In genomic region chr8:47706746-47707145, GRCm38 (mm10) we compare ENCODE assay signal across 23 mouse cellular contexts. TPM values are rescaled to one million over a fixed set of nuclear protein-coding genes. Genes with fewer than 3 reads are reported as not detected.
DNase-seq lines count a peak whose midpoint lies in the region; ATAC-seq and TF ChIP-seq lines count a peak whose summit lies in the region.
"Had no signal": no experiment of that assay in that cellular context is flagged by ENCODE, and none has a peak within 500 bp of the region (broad histone marks: within the 10 kb centered on the region; RNA-seq: fewer than 3 reads in every experiment).

No protein-coding gene starts in this region.

- H3K9ac ChIP-seq in kidney, embryonic 16.5 days (replicated peaks; ENCODE audit: low read length), result no peak overlapping the region
- H3K9ac ChIP-seq in liver, postnatal 0 days (replicated peaks), result 0 out of 2 replicates have a peak overlapping the region, but pooled peaks have one; percentile 26
- H3K9ac ChIP-seq: hindbrain, embryonic 15.5 days; neural tube, embryonic 15.5 days had no signal

- H3K4me3 ChIP-seq in kidney, adult 2 months (ENCODE audit: insufficient read depth, low read depth, low read length), result no peak overlapping the region
- H3K4me3 ChIP-seq in kidney, embryonic 16.5 days (ENCODE audit: low read length), result no peak overlapping the region
- no peak overlapping the region for H3K4me3 ChIP-seq in liver, postnatal 0 days (ENCODE audit: low read depth, low read length)
- H3K4me3 ChIP-seq: hindbrain, embryonic 15.5 days; myocyte; neural tube, embryonic 15.5 days had no signal

- ATAC-seq in kidney, embryonic 16.5 days (ENCODE audit: low FRiP score, low TSS enrichment), result no peak
- peak; percentile 88 for ATAC-seq in liver, postnatal 0 days
- ATAC-seq in CD4-positive, CD25-positive, alpha-beta regulatory T cell, adult 4 months, result no peak

- no peaks in the 10 kb centered on the region for H3K9me3 ChIP-seq in kidney, embryonic 16.5 days (ENCODE audit: low read length)
- no peaks in the 10 kb centered on the region for H3K9me3 ChIP-seq in liver, postnatal 0 days (ENCODE audit: low read length)
- H3K9me3 ChIP-seq: hindbrain, embryonic 15.5 days; neural tube, embryonic 15.5 days had no signal

- peak overlapping the region; percentile 56 for H3K27ac ChIP-seq in kidney, adult 2 months (ENCODE audit: insufficient read depth, low read depth, low read length)
- no peak overlapping the region for H3K27ac ChIP-seq in kidney, embryonic 16.5 days (ENCODE audit: low read length)
- H3K27ac ChIP-seq in liver, postnatal 0 days (ENCODE audit: low read depth), result peak overlapping the region; percentile 87
- H3K27ac ChIP-seq: hindbrain, embryonic 15.5 days; macrophage; neural tube, embryonic 15.5 days had no signal

- H3K27me3 ChIP-seq in kidney, adult 2 months (replicated peaks; ENCODE audit: control insufficient read depth, insufficient read depth, low read length), result no peaks in the 10 kb centered on the region
- H3K27me3 ChIP-seq in kidney, embryonic 16.5 days (ENCODE audit: insufficient read depth, low read length), result no peaks in the 10 kb centered on the region
- H3K27me3 ChIP-seq in liver, postnatal 0 days (ENCODE audit: insufficient read depth, low read length), result no peaks in the 10 kb centered on the region
- H3K27me3 ChIP-seq: hindbrain, embryonic 15.5 days; neural tube, embryonic 15.5 days had no signal

- DNase-seq in kidney, adult 2 months, result peak; percentile 82
- DNase-seq in kidney, adult 8-10 months, result peak; percentile 64 to 65
- peak; percentile 22 for DNase-seq in liver
- peak; percentile 36 for DNase-seq in liver, postnatal 0 days
- DNase-seq in gastrocnemius, adult 18-20 months (ENCODE audit: low spot score), result no peak
- DNase-seq in left cerebral cortex, adult 9 months (ENCODE audit: low spot score in 2 of 2), result no peak
- DNase-seq: adrenal gland, postnatal 25 days; cerebellum, adult 18-20 months; gastrocnemius, postnatal 36 days; heart, postnatal 14 days; layer of hippocampus, postnatal 36 days; left cerebral cortex, postnatal 4 days; lung, adult 2 months; midbrain, embryonic 14.5 days; right cerebral cortex, postnatal 25 days; thymus, adult 18-20 months had no signal

- H3K4me1 ChIP-seq in kidney, adult 2 months (ENCODE audit: control insufficient read depth, insufficient read depth, low read length), result peaks cover 12% of the 10 kb centered on the region; the same call in 1 of the 2 replicates
- no peaks in the 10 kb centered on the region for H3K4me1 ChIP-seq in kidney, embryonic 16.5 days (ENCODE audit: insufficient read depth, low read length)
- peaks cover 19% of the 10 kb centered on the region for H3K4me1 ChIP-seq in liver, postnatal 0 days (ENCODE audit: insufficient read depth)

- peaks cover 4% of the 10 kb centered on the region; the same call in 1 of the 2 replicates for H3K36me3 ChIP-seq in kidney, adult 2 months (ENCODE audit: control insufficient read depth, insufficient read depth, low read length)
- H3K36me3 ChIP-seq in kidney, embryonic 16.5 days (ENCODE audit: insufficient read depth, low read length), result peaks cover 28% of the 10 kb centered on the region
- peaks cover 27% of the 10 kb centered on the region for H3K36me3 ChIP-seq in liver, postnatal 0 days (replicated peaks; ENCODE audit: insufficient read depth, low read length)

- WGBS in kidney, adult 2 months, result 63% methylated on average over 8 of the region's 8 CpGs
- 94% methylated on average over 8 of the region's 8 CpGs for WGBS in kidney, embryonic 16.5 days
- 65% methylated on average over 8 of the region's 8 CpGs for WGBS in liver, postnatal 0 days (ENCODE audit: insufficient replicate concordance)

- no peak overlapping the region for H3K4me2 ChIP-seq in kidney, embryonic 16.5 days (replicated peaks; ENCODE audit: low read depth, low read length)
- H3K4me2 ChIP-seq in liver, postnatal 0 days (ENCODE audit: low read depth, low read length), result peak overlapping the region; percentile 42; the same call in 1 of the 2 replicates
- H3K4me2 ChIP-seq: heart, embryonic 11.5 days; hindbrain, embryonic 15.5 days; neural tube, embryonic 15.5 days had no signal

- no peak for TF ChIP-seq CTCF in kidney, adult 2 months (conservative IDR thresholded peaks at IDR 0.05; ENCODE audit: insufficient read depth, insufficient read length, low read depth, low read length)
- TF ChIP-seq CTCF in liver, postnatal 0 days (IDR thresholded peaks at IDR 0.05; ENCODE audit: low read depth), result no peak

- peak; percentile 51; the same call in 1 of the 2 replicates for TF ChIP-seq EP300 in liver, postnatal 0 days (IDR thresholded peaks at IDR 0.05; ENCODE audit: low read depth)

- no peak for TF ChIP-seq POLR2A in kidney, adult 2 months (IDR thresholded peaks at IDR 0.05; ENCODE audit: low read depth, low read length)

RNA-seq across cellular contexts. Expression of gene Cdkn2aip, which starts 7.0 kb away (rescaled TPM):
- polyA plus RNA-seq in kidney, adult 2 months (2012; rRNA removed), result 3.9 and 6.3 TPM in 2 replicates
- 28.0 and 28.8 TPM in 2 replicates for polyA plus RNA-seq in kidney, embryonic 16.5 days (2015; fragmentation: Nextera tagmentation; extraction: Ambion mirVana)
- 12.8 and 13.7 TPM in 2 replicates for polyA plus RNA-seq in liver, postnatal 0 days (2015; fragmentation: Nextera tagmentation; extraction: Ambion mirVana)
- total RNA-seq in gastrocnemius, adult 18-20 months (2021), result 1 to 10 TPM; 5.0 to 5.7 TPM
- 10 to 100 TPM; 12.3 to 18.1 TPM for polyA plus RNA-seq in CD4-positive, CD25-positive, alpha-beta regulatory T cell, adult 4 months (2017; shearing (Covaris generic))

RNA-seq across cellular contexts. Expression of gene Ing2, which starts 31.4 kb away (rescaled TPM):
- 7.0 and 9.3 TPM in 2 replicates for polyA plus RNA-seq in kidney, adult 2 months (2012; rRNA removed)
- 9.9 and 11.6 TPM in 2 replicates for polyA plus RNA-seq in kidney, embryonic 16.5 days (2015; fragmentation: Nextera tagmentation; extraction: Ambion mirVana)
- 10.3 and 12.6 TPM in 2 replicates for polyA plus RNA-seq in liver, postnatal 0 days (2015; fragmentation: Nextera tagmentation; extraction: Ambion mirVana)
- 10 to 100 TPM; 17.9 to 18.6 TPM for total RNA-seq in gastrocnemius, adult 18-20 months (2021)
- 1 to 10 TPM; 7.6 to 7.8 TPM for polyA plus RNA-seq in CD4-positive, CD25-positive, alpha-beta regulatory T cell, adult 4 months (2017; shearing (Covaris generic))

Comparison
In these comparisons a context has a peak if more than half of its experiments do, and no peak if none do; other contexts are left out.
1. DNase-seq: peak in kidney, adult 2 months (single experiment), kidney, adult 8-10 months (2 of 2), liver (single experiment) and liver, postnatal 0 days (single experiment); none in gastrocnemius, adult 18-20 months (single experiment) and left cerebral cortex, adult 9 months (0 of 2).